Mouse (Mus musculus): ENCODE measurements around the gene Cd83.

Gene Cd83

GRCm38 (mm10) chr13:43806371-43807271, 22.0 kb downstream of the Cd83 start:
- DNase-seq (ENCODE audit: inconsistent ontology term) = peak; percentile 18

- no peak for DNase-seq (ENCODE audit: inconsistent ontology term)
These were observed 22.7 kb downstream of the Cd83 start for GRCm38 (mm10) chr13:43807272-43807675.

GRCm38 (mm10) chr13:43810621-43811020, 26.0 kb downstream of the Cd83 start:
- DNase-seq (ENCODE audit: inconsistent ontology term) = no peak

DNA sequence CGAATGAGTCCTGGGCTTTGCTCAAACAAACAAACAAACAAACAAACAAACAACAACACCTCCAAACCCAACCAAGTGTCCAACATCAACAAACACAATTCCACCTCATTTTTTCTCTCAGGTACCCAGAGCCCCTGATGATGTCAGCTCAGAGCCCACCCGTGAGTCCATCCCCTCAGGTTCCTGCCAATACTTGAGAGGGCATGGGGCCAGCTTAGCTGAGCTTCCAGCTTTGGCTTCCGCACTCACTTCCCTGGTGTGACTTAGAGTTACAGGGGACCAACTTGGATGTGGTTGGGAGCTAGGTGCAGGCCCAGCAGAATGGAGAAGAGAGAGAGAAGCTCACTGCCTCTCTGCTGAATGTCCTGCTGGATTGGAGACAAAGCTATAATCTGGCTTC, 27.3 kb downstream of the Cd83 start:
- no peak for DNase-seq (ENCODE audit: inconsistent ontology term)

- DNase-seq (ENCODE audit: inconsistent ontology term) = no peak
These were observed 28.9 kb downstream of the Cd83 start for GRCm38 (mm10) chr13:43813431-43813830.

DNA sequence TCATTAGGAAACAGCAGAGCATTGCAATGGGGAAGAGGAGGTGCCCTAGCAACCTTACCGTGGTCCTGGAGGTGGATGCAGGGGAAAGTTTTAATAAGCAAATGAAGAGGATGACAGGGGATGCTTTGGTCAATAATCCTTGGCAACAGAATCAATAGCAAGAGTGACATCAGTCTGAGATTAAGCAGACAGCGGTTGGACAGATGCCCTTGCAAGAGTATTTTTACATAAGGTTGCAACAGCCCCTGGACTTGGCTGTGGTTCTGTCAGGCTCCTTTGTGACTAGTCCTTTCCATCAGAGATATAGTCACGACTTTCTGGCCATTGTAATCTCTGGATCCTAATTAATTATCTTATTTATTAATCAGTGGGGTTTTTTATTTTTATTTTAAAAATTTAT, 32.9 kb downstream of the Cd83 start:
- no peak for DNase-seq (ENCODE audit: inconsistent ontology term)

- no peak for DNase-seq (ENCODE audit: inconsistent ontology term)
These were observed 33.9 kb downstream of the Cd83 start for GRCm38 (mm10) chr13:43818307-43819019.

DNA sequence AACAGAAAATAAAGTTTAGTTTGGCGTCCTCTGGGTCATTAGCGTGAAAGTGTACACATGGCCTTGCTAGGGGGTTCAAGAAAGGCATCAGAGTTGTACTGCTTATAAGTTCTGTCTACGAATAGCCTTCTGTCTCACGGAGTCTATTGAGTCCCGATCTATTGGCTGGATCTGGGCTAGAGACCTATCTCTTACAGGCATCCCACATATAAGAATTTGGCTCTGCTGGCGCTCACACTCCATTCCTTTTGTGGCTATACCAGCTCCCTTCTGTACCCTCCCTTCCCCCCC, 34.4 kb downstream of the Cd83 start:
- DNase-seq (ENCODE audit: inconsistent ontology term) = no peak

GRCm38 (mm10) chr13:43820071-43820470, 35.5 kb downstream of the Cd83 start:
- DNase-seq (ENCODE audit: inconsistent ontology term) = no peak

GRCm38 (mm10) chr13:43822306-43822705, 37.7 kb downstream of the Cd83 start:
- no peak for DNase-seq (ENCODE audit: inconsistent ontology term)

DNA sequence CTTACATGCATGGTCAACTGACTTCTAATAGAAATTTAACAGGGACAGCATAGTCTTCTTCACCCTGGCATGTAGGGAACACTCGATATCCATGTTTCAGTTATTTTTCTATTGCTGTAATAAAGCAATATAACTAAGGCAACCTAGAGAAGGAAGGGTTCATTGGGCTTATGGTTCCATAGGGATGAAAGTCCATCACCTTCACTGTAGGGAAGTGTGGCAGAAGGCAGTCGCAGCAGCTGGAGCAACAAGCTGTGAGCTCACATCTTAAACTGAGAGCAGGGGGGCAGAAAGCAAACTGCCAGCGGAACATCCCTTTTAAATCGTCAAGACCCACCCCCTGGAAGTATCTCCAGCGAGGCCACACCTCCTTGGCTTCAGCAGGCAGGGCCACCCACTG, 44.1 kb downstream of the Cd83 start:
- no peak for DNase-seq (ENCODE audit: inconsistent ontology term)

- DNase-seq (ENCODE audit: inconsistent ontology term) = no peak
These were observed 46.5 kb downstream of the Cd83 start for GRCm38 (mm10) chr13:43830892-43831673.

GRCm38 (mm10) chr13:43832731-43833130, 48.2 kb downstream of the Cd83 start:
- DNase-seq (ENCODE audit: inconsistent ontology term) = peak; percentile 80

GRCm38 (mm10) chr13:43836376-43836775, 51.8 kb downstream of the Cd83 start:
- DNase-seq (ENCODE audit: inconsistent ontology term) = no peak

DNA sequence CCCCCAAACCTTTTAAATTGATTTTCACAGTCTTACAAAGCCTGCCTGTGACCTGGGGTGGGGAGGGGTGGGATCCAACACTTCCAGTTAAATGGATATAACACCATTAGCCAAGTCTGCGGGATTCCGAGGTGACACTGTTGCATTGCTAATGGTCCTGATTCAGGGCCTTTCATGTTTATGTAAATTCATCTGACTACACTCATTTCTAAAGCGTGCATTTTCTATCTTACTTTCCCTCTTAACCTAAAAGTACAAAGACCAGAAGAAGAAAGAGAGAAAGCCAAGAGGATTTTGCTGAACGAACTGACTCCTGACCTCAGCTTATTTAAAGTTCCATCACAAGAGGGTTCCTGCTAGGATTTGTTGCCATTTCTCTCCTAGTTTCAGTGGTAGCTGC, 53.2 kb downstream of the Cd83 start:
- DNase-seq (ENCODE audit: inconsistent ontology term) = no peak

GRCm38 (mm10) chr13:43845151-43845550, 60.6 kb downstream of the Cd83 start:
- DNase-seq (ENCODE audit: inconsistent ontology term) = no peak

DNA sequence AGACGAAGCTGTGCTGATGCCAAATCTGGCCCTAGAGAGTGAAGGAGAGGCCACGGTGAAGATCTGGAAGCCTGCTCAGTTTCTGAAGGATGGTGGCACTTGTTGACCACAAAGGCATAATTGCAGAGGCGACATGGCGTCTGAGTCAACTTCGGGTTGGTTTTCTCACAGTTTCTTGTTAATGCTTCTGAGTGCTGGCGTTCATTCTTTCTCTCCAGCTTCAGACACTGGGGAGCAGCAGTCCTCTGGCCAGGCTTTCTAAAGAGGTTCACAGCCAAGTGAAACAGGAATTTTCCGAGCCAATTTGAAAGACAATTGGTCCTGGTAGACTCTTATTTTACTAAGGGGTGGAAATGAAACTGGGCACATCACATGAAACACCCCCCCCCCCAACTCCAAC, 62.6 kb downstream of the Cd83 start:
- no peak for DNase-seq (ENCODE audit: inconsistent ontology term)

DNA sequence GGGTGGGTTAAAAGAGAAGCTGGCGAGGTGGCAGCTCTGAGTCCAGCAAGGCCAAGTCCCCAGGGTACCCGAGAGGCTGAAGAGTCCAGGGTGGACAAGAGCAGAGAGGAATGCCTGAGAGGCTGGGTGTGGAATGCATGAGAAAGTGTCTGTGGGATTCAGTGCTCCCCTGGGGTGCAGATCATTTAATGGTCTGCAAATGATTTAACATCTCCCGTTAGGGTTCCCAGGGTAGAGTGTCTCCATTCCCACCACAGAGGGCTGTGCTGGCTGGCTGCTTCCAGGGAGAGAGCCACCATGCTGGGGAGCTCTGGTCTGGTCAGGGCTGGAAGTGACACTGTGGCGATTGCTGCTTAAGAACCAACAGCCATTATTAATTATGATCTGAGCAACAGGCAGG, 65.2 kb downstream of the Cd83 start:
- DNase-seq (ENCODE audit: inconsistent ontology term) = peak; percentile 52

DNA sequence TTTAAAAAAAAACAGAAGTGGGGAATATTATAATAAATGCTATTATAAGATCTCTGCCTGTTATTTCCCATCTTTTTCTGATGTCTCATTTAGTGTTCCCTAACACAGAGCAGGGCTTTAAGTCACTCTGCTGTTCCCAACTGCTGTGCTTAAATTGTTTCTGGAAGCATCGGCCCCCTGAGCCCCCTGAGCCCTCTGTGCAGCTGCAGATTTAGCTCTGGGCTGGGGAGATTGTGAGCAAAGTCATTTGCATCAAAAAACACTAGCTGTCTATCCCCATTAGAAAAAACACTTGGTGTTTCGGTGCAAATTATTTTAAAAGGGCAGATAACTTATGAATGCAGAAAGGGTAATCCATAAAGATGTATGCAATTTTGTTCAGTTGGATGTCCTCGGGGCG, 66.5 kb downstream of the Cd83 start:
- DNase-seq (ENCODE audit: inconsistent ontology term) = no peak

All from Muller cell, postnatal 12 days (primary cell).